Mouse (Mus musculus) limb, embryonic 14.5 days (tissue): ENCODE data around the gene Pold3. TPM values are rescaled to one million over a fixed set of nuclear protein-coding genes. Genes with fewer than 3 reads are reported as not detected.
A peak's percentile ranks its signal among the peaks of the same experiment; 100 is the strongest.

Experiments
- ATAC-seq: fragments of 200-750 bp; cut with Nextera tagmentation; 2 replicates; pipeline ENCODE4 v1.8.0; 2017; ENCODE audit warnings: low read depth, moderate number of reproducible peaks, moderate TSS enrichment; ENCODE audit not compliant: low FRiP score
- DNase-seq: peaks from one replicate; pipeline ENCODE4 v3.0.0-alpha.2; 2015; ENCODE audit warnings: low spot score
- H3K27ac ChIP-seq: fragments of 300-500 bp; sonication (generic); replicated peaks from 2 replicates; pipeline ENCODE4 v1.5.1; 2014; ENCODE audit warnings: low read depth, mild to moderate bottlenecking, low read length, moderate library complexity, mixed read lengths
- H3K27me3 ChIP-seq: fragments of 300-500 bp; sonication (generic); 2 replicates; pipeline ENCODE4 v1.6.1; 2014; ENCODE audit warnings: low read length, mixed read lengths; ENCODE audit not compliant: control insufficient read depth, insufficient read depth
- H3K36me3 ChIP-seq: fragments of 300-500 bp; sonication (generic); 2 replicates; pipeline ENCODE4 v1.6.1; 2014; ENCODE audit warnings: mild to moderate bottlenecking, low read length, moderate library complexity, mixed read lengths; ENCODE audit not compliant: control insufficient read depth, insufficient read depth
- H3K4me1 ChIP-seq: fragments of 300-500 bp; sonication (generic); 2 replicates; pipeline ENCODE4 v1.6.1; 2014; ENCODE audit warnings: antibody characterized with exemption, low read length, mixed read lengths; ENCODE audit not compliant: control insufficient read depth, insufficient read depth
- H3K4me2 ChIP-seq: fragments of 300-500 bp; sonication (generic); replicated peaks from 2 replicates; pipeline ENCODE4 v1.6.1; 2014; ENCODE audit warnings: low read depth, mild to moderate bottlenecking, low read length, moderate library complexity; ENCODE audit not compliant: severe bottlenecking
- H3K4me3 ChIP-seq: fragments of 300-500 bp; sonication (generic); replicated peaks from 2 replicates; pipeline ENCODE4 v1.5.1; 2014; ENCODE audit warnings: low read length
- H3K9ac ChIP-seq: fragments of 300-500 bp; sonication (generic); 2 replicates; pipeline ENCODE4 v1.6.1; 2014; ENCODE audit warnings: mild to moderate bottlenecking, low read depth, low read length, moderate library complexity; ENCODE audit not compliant: severe bottlenecking
- H3K9me3 ChIP-seq: fragments of 300-500 bp; sonication (generic); 2 replicates; pipeline ENCODE4 v1.6.1; 2016; ENCODE audit warnings: low read length; ENCODE audit not compliant: control insufficient read depth
- POLR2A ChIP-seq: fragments of 200-500 bp; IDR thresholded peaks from 2 replicates; pipeline ENCODE4 v1.8.0; 2012; ENCODE audit warnings: inconsistent platforms, mild to moderate bottlenecking, moderate library complexity, borderline replicate concordance; ENCODE audit not compliant: insufficient read depth, insufficient read length; ENCODE audit errors: extremely low read depth
- WGBS: fragments of 180-500 bp; shearing (Covaris S2); extraction: QIAGEN DNeasy Blood & Tissue Kit; methylation state at CpG from one replicate; pipeline ENCODE4 v1.1.7; 2014; 5-methylcytosine and 5-hydroxymethylcytosine counted together
- polyA plus RNA-seq, 2 experiments: library from polyadenylated mRNA; depleted of rRNA in 1 of 2; stranded (reverse) in 1 of 2; unstranded in 1 of 2; fragments of >200 nt; fragmentation: Nextera tagmentation in 1 of 2; extraction: Ambion mirVana in 1 of 2; gene quantifications; 2 replicates each; pipeline versions ENCODE4 v1.2.1 to v1.2.3; 2012 to 2014

The Pold3 gene
- 40.3 and 51.0 TPM in 2 replicates for polyA plus RNA-seq (2012; rRNA removed)
- 53.5 and 55.6 TPM in 2 replicates for polyA plus RNA-seq (2014; fragmentation: Nextera tagmentation; extraction: Ambion mirVana)

GRCm38 (mm10) chr7:100121376-100121789, at the start of gene Pold3:
Gene Pold3, minus strand, starts transcription at chr7:100121565.
- H3K4me2 ChIP-seq, result peak within 1 kb of the TSS; percentile 89
- H3K27me3 ChIP-seq, result no peaks in the 10 kb centered on the region
- peak; percentile 48; the same call in 1 of the 2 replicates for TF ChIP-seq POLR2A
- peak within 1 kb of the TSS; percentile 86 for H3K9ac ChIP-seq
- 0 out of 2 replicates have a peak, but pooled peaks cover 6% of the 10 kb centered on the region for H3K4me1 ChIP-seq
- ATAC-seq, result peak; percentile 95
- peak; percentile 98 for DNase-seq
- H3K27ac ChIP-seq, result peak within 1 kb of the TSS; percentile 89
- peak within 1 kb of the TSS; percentile 91 for H3K4me3 ChIP-seq
- WGBS, result under 1% methylated on average over 32 of the region's 33 CpGs
- peaks cover 19% of the 10 kb centered on the region for H3K36me3 ChIP-seq
- H3K9me3 ChIP-seq, result no peaks in the 10 kb centered on the region

GRCm38 (mm10) chr7:100170756-100171155, 49.4 kb upstream of the Pold3 start:
- H3K4me3 ChIP-seq, result no peak overlapping the region
- no peaks in the 10 kb centered on the region for H3K9me3 ChIP-seq
- no peaks in the 10 kb centered on the region for H3K27me3 ChIP-seq
- H3K4me2 ChIP-seq, result no peak overlapping the region
- no peaks in the 10 kb centered on the region for H3K36me3 ChIP-seq
- no peak overlapping the region for H3K27ac ChIP-seq
- ATAC-seq (no peak), DNase-seq (no peak)
- whole genome bisulfite sequencing, result 61% methylated on average over 4 of the region's 4 CpGs
- no peaks in the 10 kb centered on the region for H3K4me1 ChIP-seq
- no peak for TF ChIP-seq POLR2A
- H3K9ac ChIP-seq, result no peak overlapping the region

- WGBS, result 79% methylated on average over 11 of the region's 11 CpGs
- Histone ChIP-seq H3K4me2 (no peak overlapping the region), H3K36me3 (no peaks in the 10 kb centered on the region), H3K27me3 (no peaks in the 10 kb centered on the region), H3K9ac (no peak overlapping the region), H3K4me3 (no peak overlapping the region), H3K27ac (no peak overlapping the region), H3K4me1 (no peaks in the 10 kb centered on the region), H3K9me3 (no peaks in the 10 kb centered on the region)
- no peak for TF ChIP-seq POLR2A
- no peak for DNase-seq
- ATAC-seq, result no peak
Measured at GRCm38 (mm10) chr7:100168654-100169053, 47.3 kb upstream of the Pold3 start.

- no peak for DNase-seq
- Histone ChIP-seq H3K27ac (no peak overlapping the region), H3K9me3 (no peaks in the 10 kb centered on the region), H3K36me3 (no peaks in the 10 kb centered on the region), H3K4me2 (no peak overlapping the region), H3K9ac (no peak overlapping the region), H3K27me3 (no peaks in the 10 kb centered on the region), H3K4me3 (no peak overlapping the region), H3K4me1 (peaks cover 4% of the 10 kb centered on the region; the same call in 1 of the 2 replicates)
- no peak for ATAC-seq
- 55% methylated on average over 4 of the region's 4 CpGs for WGBS
- TF ChIP-seq POLR2A, result no peak
Measured at GRCm38 (mm10) chr7:100163506-100163905, 42.1 kb upstream of the Pold3 start.

DNA sequence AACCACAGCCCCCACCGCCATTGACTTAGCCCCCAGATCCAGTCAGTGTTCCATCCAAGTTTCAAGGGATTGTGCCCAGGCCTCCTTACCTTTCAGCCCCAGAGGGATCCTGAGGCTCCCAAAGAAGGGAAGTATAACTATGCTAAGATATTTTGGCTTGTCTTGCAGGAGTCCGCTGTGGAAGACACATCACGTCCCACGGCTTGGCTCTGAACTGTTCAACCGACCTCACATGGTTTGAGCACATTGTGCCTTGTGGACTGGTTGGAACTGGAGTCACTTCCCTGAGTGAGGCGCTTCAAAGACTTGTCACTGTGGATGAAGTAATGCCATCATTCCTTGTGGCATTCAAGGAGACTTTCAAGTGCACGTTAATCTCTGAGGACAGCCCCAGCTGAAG, 38.6 kb upstream of the Pold3 start:
- Histone ChIP-seq H3K4me3 (peak overlapping the region; percentile 94), H3K9ac (peak overlapping the region; percentile 93), H3K4me2 (peak overlapping the region; percentile 69), H3K27ac (peak overlapping the region; percentile 97), H3K27me3 (no peaks in the 10 kb centered on the region), H3K36me3 (no peaks in the 10 kb centered on the region), H3K9me3 (no peaks in the 10 kb centered on the region), H3K4me1 (peaks cover 4% of the 10 kb centered on the region; the same call in 1 of the 2 replicates)
- DNase-seq (no peak), ATAC-seq (no peak)
- WGBS, result 71% methylated on average over 7 of the region's 7 CpGs
- no peak for TF ChIP-seq POLR2A
